Mouse (Mus musculus): Measurements from ENCODE around the gene Mocs2.

Gene Mocs2

GRCm38 (mm10) chr13:114817751-114818360 lies at the start of gene Mocs2:
Gene Mocs2 (plus strand): TSS chr13:114818236.
- in situ Hi-C loops (cut with MboI, MseI): no loop called here

- in situ Hi-C loops (cut with MboI, MseI): no loop called here
Measured at GRCm38 (mm10) chr13:114791511-114791910, 26.5 kb upstream of the Mocs2 start.

GRCm38 (mm10) chr13:114793250-114794030 lies 24.6 kb upstream of the Mocs2 start:
- in situ Hi-C loops (cut with MboI, MseI): no loop called here

GRCm38 (mm10) chr13:114801857-114802256 lies 16.2 kb upstream of the Mocs2 start:
- in situ Hi-C loops (cut with MboI, MseI): loop anchor here (5.0 kb wide), 1 partner anchor 915 kb away; no protein-coding TSS in a partner anchor

DNA sequence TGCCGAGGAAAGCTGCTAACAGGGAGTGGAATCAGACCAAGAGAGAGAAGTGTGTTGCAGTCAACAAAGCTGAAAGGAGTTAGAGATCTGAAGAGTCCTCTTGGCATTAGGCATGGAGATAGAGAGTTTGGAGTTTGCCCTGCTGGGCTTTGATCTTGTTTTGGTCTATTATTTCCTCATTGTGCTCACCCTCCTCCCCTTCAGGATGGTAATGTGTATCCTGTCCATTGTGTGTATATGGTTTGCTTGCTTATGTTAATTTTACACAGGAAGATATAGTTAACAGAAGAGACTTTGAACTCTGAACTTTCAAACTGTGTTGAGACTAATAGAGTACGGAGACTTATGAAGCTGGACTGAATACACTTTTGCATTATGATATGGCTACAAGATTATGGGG lies 15.1 kb upstream of the Mocs2 start:
- in situ Hi-C loops (cut with MboI, MseI): loop anchor here (5.0 kb wide), 1 partner anchor 916 kb away; no protein-coding TSS in a partner anchor

GRCm38 (mm10) chr13:114809624-114810210 lies 8.3 kb upstream of the Mocs2 start:
- in situ Hi-C loops (cut with MboI, MseI): no loop called here

DNA sequence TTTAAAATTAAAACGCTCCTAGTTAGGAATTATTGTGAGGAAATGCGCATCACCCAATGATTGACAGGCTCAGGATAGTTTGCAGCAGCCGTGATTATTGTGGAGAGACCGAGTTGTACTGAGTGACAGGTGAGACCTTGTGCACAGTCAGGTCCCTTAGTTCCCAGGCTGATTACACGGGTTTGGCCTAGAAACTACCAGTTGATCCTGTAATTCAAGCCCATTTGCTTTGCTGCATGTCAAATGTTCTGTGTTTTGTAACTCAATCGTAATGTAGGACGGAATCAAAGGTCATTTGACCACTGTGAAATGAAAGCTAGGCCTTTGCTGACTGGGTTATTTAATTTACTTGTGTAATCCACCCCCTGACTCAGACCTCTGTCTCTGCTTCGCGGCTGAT lies 477 bp downstream of the Mocs2 start:
- in situ Hi-C loops (cut with MboI, MseI): no loop called here

DNA sequence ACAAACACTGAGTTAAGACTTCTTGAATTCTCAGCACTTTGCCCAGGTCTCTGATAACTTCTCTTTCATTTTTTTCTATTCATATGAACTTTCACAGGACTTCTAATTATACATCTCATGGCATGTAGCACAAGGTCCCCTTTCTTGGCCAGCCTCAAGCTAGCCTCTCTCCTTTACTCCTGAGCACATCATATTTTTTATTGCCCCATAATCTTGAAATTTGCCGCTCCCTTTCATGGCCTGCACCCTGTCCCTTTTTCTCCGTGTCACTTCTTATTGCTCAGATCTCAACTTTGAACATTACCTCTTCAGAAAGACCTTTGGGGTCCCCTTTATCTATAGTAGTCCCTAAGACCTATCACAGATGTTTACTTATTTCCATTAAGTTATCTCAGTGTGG lies 4.8 kb downstream of the Mocs2 start:
- in situ Hi-C loops (cut with MboI, MseI): no loop called here

DNA sequence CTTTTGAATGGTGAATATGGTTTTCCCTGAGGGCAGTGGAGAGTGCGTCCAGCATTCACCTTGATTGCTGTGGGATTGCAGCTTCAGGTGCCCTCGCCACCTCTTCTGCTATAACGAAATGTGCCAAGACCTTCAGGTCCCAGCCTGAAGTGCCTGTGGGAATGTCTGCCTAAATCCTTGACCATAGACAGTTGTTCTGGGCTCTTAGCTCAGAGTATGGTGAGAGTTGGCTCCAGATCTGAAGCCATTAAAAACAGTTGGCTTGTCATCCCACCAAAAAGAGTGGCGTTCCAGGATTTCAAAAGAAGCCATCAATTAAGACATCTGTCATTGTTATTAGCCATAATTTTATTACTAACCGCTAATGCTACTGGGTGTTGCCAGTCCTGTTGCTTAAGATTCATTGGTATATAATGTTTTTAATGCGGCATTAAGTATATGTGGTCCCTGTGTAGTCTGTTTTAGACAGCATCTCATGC lies 7.4 kb downstream of the Mocs2 start:
- in situ Hi-C loops (cut with MboI, MseI): loop anchor here (5.0 kb wide), 1 partner anchor 137 kb away; no protein-coding TSS in a partner anchor

DNA sequence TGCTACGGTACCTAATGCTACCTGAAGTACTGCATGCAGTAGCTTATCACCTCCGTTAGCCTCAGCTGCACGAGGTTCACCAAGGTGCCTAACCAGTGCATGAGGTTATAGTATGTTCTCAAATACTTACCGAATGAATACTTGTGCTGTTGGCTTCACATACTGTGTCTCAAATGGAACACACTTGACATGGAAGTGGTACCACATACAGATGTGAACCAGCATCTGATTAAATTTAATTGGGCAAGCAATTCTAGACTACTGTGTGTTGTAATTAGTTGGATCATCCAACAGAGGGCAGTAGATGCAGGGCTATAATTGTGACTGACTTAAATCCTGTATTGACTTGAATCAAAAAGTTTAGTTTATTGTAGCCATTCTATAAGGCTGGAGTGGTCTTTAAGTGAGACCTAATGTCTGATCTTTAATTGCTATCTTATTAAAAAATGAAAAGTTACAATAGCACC lies 13.4 kb downstream of the Mocs2 start:
- in situ Hi-C loops (cut with MboI, MseI): no loop called here

- in situ Hi-C loops (cut with MboI, MseI): no loop called here
Measured at GRCm38 (mm10) chr13:114832761-114833160, 14.7 kb downstream of the Mocs2 start.

DNA sequence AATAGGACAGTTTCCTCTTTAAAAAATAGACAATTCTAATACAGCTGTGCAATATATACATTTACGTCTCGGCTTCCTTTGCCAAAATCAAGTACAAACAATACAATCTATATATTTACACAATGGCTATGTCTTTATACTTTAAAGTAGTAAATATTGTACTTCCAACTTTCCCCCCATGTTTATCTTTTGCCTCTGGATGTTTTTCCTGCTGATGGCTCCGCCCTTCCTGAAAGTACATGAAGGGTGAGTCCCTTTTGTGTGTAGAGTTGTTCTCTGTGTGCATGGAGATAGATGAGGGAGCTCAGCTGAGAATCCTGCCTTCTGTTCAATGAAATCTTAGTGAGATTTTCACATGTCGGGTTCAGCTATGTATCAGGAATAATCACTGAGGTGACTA lies 15.3 kb downstream of the Mocs2 start:
- in situ Hi-C loops (cut with MboI, MseI): no loop called here

DNA sequence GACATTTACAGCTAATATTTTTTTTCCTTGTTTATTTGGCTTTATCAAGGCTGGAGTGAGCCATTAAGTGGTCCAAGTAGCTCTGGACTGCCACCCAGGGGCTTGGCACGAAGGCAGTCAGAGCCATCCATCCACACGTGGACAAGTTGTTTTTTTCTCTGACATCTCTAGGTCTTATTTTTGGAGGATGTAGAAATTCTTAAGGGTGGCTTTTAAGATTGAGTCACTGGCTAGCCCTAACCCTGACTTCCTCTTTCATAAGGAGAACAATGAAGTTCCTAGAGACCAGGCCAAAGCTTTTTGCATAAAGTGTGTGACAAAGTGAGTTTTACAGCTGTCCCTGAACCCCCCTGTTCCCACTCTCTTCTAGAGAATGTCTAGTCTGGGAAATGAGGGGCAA lies 16.5 kb downstream of the Mocs2 start:
- in situ Hi-C loops (cut with MboI, MseI): no loop called here

GRCm38 (mm10) chr13:114837061-114837460 lies 19.0 kb downstream of the Mocs2 start:
- in situ Hi-C loops (cut with MboI, MseI): no loop called here

DNA sequence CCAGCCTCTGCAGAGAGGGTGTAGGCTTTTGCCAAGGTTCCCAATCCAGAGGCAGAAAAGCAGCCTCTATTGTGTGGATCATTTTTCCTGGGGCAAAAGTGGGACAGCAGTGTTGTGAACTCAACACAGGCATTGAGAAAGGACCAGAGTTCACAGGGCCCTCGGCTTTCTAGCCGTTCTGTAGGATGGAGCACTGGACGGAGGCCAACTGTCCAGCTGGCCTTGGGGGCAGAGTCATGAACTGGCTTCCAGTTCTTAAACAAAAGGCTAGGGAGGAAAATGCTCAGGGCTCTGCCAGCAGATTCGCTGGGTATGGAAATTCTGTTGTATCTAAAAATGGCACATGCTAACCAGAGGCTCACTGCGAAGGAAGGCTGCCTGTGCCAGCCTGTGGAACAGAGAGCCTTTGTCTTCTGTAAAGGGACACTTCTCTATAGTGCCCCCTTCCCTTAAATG lies 20.5 kb downstream of the Mocs2 start:
- in situ Hi-C loops (cut with MboI, MseI): no loop called here

DNA sequence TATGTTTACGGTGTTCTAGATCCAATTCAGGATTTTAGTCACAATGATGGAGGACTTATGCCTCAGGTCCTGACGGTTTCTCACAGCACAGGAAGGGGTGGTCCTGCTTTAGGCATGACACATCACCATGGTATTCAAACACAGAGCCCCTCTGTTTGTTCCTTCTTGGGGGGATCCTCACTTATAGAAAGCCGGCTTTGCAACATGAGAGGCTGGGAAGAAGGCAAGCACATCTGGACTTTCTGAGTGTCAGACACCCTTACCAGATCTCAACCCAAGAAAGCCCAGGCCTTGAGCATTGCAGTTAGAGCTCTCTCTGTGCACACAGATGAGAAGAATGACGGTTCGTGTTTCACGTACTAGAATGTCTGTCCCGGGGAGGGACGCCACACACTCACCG lies 21.1 kb downstream of the Mocs2 start:
- in situ Hi-C loops (cut with MboI, MseI): no loop called here

DNA sequence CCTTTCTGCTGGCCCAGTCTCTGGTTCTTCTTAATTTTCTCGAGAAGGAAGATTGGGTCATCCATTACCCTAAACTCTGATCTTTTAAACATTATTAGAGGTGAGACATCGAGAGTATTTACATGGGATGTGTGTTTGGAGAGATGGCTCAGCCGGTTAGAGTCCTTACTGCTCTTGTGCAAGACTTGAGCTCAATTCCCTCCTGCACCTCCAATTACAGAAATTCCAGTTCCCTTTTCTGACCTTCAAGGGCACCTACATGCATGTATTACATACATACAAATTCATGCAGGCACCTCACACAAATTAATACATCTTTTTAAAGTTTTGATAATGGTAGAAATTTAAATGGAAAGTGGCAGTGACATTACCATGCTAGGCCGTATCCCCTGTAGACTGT lies 22.5 kb downstream of the Mocs2 start:
- in situ Hi-C loops (cut with MboI, MseI): no loop called here

DNA sequence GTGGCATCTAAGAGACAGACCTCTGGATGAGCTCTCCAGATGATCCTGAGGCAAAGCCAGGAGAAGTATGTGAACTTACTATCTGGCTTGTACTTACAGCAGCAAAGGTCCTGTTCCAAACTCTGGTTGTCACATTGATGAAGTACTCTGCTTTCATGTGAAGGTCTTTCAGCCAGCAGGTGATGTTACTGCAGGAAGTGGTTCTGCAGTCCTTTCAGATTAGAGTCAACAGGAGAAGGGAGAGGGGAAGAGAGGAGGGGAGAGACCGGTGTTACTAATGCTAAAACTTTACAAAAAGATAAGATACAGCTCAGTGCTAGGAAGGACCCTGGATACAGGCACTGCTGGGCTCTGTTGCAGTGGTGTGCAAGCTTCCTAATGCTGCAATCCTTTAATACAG lies 25.3 kb downstream of the Mocs2 start:
- in situ Hi-C loops (cut with MboI, MseI): no loop called here

GRCm38 (mm10) chr13:114845804-114846203 lies 27.8 kb downstream of the Mocs2 start:
- in situ Hi-C loops (cut with MboI, MseI): no loop called here

DNA sequence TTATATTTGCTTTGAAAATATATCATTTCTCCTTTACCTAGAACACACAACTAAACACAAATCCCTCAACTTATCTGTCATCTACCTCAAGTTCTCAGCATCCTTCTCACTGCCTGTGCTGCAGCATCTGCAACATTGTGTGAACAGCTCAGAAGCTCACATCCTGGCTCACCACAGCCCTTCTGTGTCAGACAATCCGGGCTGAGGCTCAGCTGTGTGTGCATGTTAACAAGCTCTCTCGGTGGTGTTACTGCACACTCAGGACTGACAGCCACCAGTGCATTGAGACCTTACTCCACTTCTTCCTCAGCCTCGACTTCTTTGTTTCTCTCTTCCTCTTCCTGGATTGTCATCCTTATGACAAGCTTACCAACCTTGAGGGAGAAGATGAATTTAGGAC lies 30.9 kb downstream of the Mocs2 start:
- in situ Hi-C loops (cut with MboI, MseI): no loop called here

- in situ Hi-C loops (cut with MboI, MseI): no loop called here
Measured at GRCm38 (mm10) chr13:114852264-114853111, 34.5 kb downstream of the Mocs2 start.
